Mouse (Mus musculus): ENCODE measurements at regions not wholly inside any gene's neighbourhood (a gene's known extent, or its start where the extent isn't known, plus 50 kb on each side); places are given as distances from the start of the nearest gene placed in this dataset.
A peak's percentile ranks its signal among the peaks of the same experiment; 100 is the strongest.

GRCm38 (mm10) chr5:85954526-85954925 is 110.9 kb downstream of the Cenpc1 start:
- no peak for DNase-seq (ENCODE audit: low spot score)

DNA sequence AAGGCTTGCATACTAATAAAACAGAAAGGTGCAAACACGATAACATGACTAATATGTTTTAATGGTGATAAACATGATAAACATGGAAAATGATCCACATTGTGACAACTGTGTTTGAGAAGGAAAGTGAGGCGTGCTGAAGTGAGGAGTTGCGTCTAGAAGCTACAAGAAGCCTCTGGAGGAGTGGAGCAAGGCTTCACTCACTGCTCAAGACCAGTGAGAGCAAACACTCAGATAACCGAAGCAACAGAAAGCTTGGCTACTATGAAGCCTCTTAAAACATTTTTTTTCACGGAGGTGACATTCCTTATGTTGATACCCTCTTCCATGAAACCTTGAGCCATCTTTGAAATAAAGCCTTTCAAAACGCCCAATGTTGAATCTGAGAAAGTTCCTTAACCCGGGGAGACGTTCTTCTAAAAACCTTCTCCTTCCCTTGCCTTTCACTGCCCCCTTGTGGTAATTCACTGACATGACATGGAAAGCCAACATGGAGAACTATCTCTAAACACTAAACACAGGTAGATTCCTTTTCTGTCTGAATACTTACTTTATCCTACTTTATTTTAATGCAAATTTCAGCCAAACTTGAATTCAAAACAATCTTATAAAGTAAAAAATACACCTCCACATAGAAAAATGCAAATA is 128.6 kb downstream of the Cenpc1 start:
- peak; percentile 64 for DNase-seq (ENCODE audit: low spot score)

GRCm38 (mm10) chr5:85918288-85918687 is 147.1 kb downstream of the Cenpc1 start:
- peak; percentile 41 for DNase-seq (ENCODE audit: low spot score)

- peak; percentile 17 for DNase-seq (ENCODE audit: low spot score)
These were observed 150.4 kb downstream of the Cenpc1 start for GRCm38 (mm10) chr5:85915000-85915399.

DNA sequence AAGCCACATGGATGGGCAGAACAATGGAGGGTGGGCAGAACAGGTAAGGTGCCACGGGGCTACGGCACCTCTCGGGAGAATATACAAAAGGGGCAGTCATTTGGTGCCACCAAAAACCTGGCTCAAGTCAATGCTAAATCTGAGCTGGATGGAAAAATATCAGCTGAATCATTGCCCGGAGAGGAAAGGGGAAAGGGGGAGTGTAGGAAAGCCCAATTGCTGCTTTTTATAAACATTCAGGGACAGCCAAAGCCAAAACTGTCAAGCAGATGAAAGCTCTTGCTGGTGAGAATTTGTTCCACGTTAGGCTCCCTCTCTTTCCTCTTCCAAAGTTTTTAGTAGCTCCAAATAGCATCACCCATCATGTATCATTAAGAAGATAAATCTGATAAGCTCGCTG is 168.9 kb downstream of the Cenpc1 start:
- DNase-seq (ENCODE audit: low spot score) = no peak

GRCm38 (mm10) chr5:85895814-85896213 is 169.6 kb downstream of the Cenpc1 start:
- no peak for DNase-seq (ENCODE audit: low spot score)

GRCm38 (mm10) chr5:85870311-85870710 is 195.1 kb downstream of the Cenpc1 start:
- no peak for DNase-seq (ENCODE audit: low spot score)

- peak; percentile 6 for DNase-seq (ENCODE audit: low spot score)
These were observed 232.8 kb downstream of the Cenpc1 start for GRCm38 (mm10) chr5:85832556-85832955.

DNA sequence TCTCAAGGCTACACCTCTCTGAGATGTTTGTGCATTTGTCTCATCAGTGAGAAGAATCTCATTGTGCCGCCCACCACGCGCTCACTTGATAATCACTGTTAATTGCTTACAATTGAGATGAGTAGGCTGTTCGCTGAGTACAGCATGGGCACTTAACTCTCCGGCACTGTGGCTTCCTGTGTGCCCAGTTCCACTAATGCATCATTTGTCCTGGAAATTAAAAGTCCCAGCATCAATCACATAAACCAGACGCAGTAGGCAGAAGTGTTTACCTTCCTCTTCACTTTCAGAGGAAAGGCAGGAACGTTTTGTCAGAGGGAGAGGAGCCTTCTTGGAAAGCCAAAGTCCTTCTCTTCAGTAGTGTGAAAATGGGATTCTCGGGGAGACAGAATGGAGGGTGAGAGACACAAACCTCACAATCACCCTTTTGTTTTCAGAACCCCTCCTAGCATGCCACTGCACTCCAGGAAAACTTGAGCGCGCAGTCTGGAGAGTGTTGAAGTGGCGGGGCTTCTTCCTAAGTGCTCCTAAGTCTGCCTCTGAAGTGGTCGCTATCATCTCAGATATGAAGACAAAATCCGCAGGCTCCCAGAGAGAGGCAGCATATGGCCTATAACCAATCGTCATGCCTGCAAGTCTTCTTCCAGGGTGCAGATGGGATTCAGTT is 269.7 kb downstream of the Cenpc1 start:
- peak; percentile 11 for DNase-seq (ENCODE audit: low spot score)

GRCm38 (mm10) chr5:85793148-85793547 is 272.2 kb downstream of the Cenpc1 start:
- no peak for DNase-seq (ENCODE audit: low spot score)

GRCm38 (mm10) chr5:85780730-85781454 is 284.5 kb downstream of the Cenpc1 start:
- no peak for DNase-seq (ENCODE audit: low spot score)

DNA sequence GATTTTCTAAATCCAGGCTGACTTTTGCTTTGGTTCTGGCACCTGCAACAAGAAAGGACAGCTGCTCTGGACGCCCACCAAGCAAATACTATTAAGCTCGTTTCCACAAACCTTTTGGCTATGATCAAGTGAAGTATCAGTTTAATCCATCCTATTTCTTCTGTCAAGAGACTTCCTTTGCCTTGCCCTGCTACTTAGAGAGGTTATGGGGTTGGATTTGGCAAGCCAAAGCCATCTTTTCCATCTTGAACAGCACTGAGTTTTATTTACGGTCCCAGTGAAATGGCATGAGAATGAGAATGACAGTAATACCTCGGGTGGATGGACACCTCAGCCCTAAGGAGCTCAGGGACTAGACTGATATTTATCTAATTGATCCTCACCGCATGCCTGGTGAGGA is 285.4 kb downstream of the Cenpc1 start:
- no peak for DNase-seq (ENCODE audit: low spot score)

DNA sequence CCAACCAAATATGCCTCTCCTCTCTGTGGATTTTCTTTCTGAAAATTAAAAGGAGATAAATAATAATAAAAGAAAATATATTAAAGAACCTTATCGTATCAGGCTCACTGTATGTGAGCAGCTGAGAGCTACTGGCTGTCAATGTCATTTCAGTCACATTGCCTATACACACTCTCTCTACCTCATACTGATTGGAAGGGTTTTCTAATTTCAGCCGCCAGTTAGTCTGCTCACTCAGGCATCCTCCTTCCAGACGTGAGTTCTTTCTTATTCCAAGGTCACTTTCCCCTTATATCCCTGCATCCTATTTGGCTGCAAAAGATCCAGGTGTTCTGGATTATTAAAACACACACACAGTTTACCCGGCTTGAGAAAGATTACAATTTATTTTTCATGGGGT is 286.2 kb downstream of the Cenpc1 start:
- no peak for DNase-seq (ENCODE audit: low spot score)

GRCm38 (mm10) chr5:85772660-85773059 is 292.7 kb downstream of the Cenpc1 start:
- DNase-seq (ENCODE audit: low spot score) = no peak

DNA sequence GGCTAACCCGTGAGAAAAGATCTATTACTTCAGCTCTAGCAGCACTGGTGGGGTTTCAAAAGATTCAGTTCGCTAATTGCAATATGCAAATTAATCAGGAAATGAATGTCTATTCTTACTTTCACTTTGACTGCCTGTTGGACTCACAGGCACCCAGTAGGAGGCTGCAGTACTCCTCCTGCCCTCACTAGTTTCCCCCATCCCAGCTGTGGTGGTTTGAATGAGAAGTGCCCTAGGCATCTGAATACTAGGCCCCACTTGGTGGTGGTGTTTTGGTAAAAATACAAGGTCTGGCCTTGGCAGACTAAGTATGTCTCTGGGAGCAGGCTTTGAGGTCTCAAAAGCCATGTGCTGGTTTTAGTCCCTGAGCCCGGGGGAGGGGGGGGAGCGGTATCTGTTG is 293.3 kb downstream of the Cenpc1 start:
- DNase-seq (ENCODE audit: low spot score) = peak; percentile 23

DNA sequence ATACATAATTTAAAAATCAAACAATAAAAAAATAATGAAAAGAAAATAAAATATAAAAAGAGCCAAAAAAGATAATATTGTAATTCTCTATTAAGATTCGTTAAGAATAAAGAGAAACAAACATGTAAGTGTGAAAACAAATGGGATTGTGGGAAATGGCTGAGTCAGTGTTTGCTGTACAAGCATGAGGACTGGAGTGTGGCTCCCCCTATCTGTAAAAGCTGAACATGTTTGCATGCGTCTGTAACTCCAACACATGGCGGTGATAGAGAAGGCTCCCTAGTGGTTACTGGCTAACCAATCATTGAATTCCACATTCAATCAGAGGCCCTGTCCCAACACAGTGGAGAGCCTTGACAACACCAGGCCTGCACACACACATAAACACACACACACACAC is 298.2 kb downstream of the Cenpc1 start:
- no peak for DNase-seq (ENCODE audit: low spot score)

- no peak for DNase-seq (ENCODE audit: low spot score)
These were observed 308.7 kb downstream of the Cenpc1 start for GRCm38 (mm10) chr5:85756716-85757115.

DNA sequence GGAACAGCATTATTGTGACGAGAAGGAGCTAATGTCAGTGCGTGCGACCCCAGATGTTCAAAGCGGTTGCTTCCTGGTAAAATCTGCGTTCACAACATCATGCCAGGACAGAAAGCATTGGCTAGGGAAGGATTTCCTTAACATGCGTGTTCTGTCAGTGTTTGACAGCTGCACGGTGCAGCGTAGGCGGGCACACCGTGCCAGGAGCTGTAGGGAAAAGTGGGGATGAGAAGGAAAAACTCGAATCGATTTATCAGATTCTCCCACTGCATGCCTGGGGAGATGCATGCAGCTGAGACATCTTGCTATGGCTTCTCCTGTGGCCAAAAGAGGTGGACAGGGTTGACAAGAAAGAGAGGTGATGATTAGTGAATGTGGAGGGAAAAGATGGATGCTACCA is 311.2 kb downstream of the Cenpc1 start:
- peak; percentile 45 for DNase-seq (ENCODE audit: low spot score)

GRCm38 (mm10) chr5:85753109-85753508 is 312.3 kb downstream of the Cenpc1 start:
- DNase-seq (ENCODE audit: low spot score) = no peak

GRCm38 (mm10) chr5:85751649-85752048 is 313.7 kb downstream of the Cenpc1 start:
- no peak for DNase-seq (ENCODE audit: low spot score)

GRCm38 (mm10) chr5:85750893-85751292 is 314.5 kb downstream of the Cenpc1 start:
- no peak for DNase-seq (ENCODE audit: low spot score)

- no peak for DNase-seq (ENCODE audit: low spot score)
These were observed 335.8 kb downstream of the Cenpc1 start for GRCm38 (mm10) chr5:85729613-85730012.

GRCm38 (mm10) chr5:85707345-85707744 is 358.0 kb downstream of the Cenpc1 start:
- DNase-seq (ENCODE audit: low spot score) = no peak

Data from layer of hippocampus, adult 11-12 months (tissue).